Mouse (Mus musculus) embryonic facial prominence, embryonic 11.5 days (tissue): Measurements from ENCODE around the gene Espl1. TPM values are rescaled to one million over a fixed set of nuclear protein-coding genes. Genes with fewer than 3 reads are reported as not detected.
A peak's percentile ranks its signal among the peaks of the same experiment; 100 is the strongest.

Experiments
- ATAC-seq: fragments of 200-750 bp; cut with Nextera tagmentation; replicated peaks from 2 replicates; pipeline ENCODE4 v1.8.0; 2017; ENCODE audit warnings: low read depth; ENCODE audit not compliant: insufficient number of reproducible peaks, low FRiP score, low TSS enrichment
- DNase-seq: peaks from one replicate; pipeline ENCODE4 v3.0.0-alpha.2; 2015; ENCODE audit warnings: low spot score
- H3K27ac ChIP-seq: fragments of 300-500 bp; sonication (generic); replicated peaks from 2 replicates; pipeline ENCODE4 v1.5.1; 2014; ENCODE audit warnings: mild to moderate bottlenecking, low read depth, low read length, control low read depth
- H3K27me3 ChIP-seq: fragments of 300-500 bp; sonication (generic); 2 replicates; pipeline ENCODE4 v1.6.1; 2014; ENCODE audit warnings: mild to moderate bottlenecking, low read length, moderate library complexity, mixed read lengths; ENCODE audit not compliant: control insufficient read depth, insufficient read depth
- H3K36me3 ChIP-seq: fragments of 300-500 bp; sonication (generic); replicated peaks from 2 replicates; pipeline ENCODE4 v1.6.1; 2014; ENCODE audit warnings: low read depth, mild to moderate bottlenecking, low read length, moderate library complexity, mixed read lengths; ENCODE audit not compliant: control insufficient read depth, insufficient read depth
- H3K4me1 ChIP-seq: fragments of 300-500 bp; sonication (generic); 2 replicates; pipeline ENCODE4 v1.6.1; 2014; ENCODE audit warnings: low read length, mixed read lengths; ENCODE audit not compliant: control insufficient read depth, insufficient read depth
- H3K4me2 ChIP-seq: fragments of 300-500 bp; sonication (generic); 2 replicates; pipeline ENCODE4 v1.6.1; 2014; ENCODE audit warnings: low read depth, mild to moderate bottlenecking, control low read depth, low read length, moderate library complexity
- H3K4me3 ChIP-seq: fragments of 300-500 bp; sonication (generic); 2 replicates; pipeline ENCODE4 v1.5.1; 2014; ENCODE audit warnings: low read depth, low read length, control low read depth
- H3K9ac ChIP-seq: fragments of 300-500 bp; sonication (generic); replicated peaks from 2 replicates; pipeline ENCODE4 v1.6.1; 2014; ENCODE audit warnings: mild to moderate bottlenecking, control low read depth, low read length
- H3K9me3 ChIP-seq: fragments of 300-500 bp; sonication (generic); replicated peaks from 2 replicates; pipeline ENCODE4 v1.6.1; 2016; ENCODE audit warnings: mild to moderate bottlenecking, low read length, inconsistent platforms, mixed read lengths; ENCODE audit not compliant: control insufficient read depth
- WGBS: fragments of 180-500 bp; shearing (Covaris S2); extraction: QIAGEN DNeasy Blood & Tissue Kit; methylation state at CpG from one replicate; pipeline ENCODE4 v1.1.7; 2014; 5-methylcytosine and 5-hydroxymethylcytosine counted together
- polyA plus RNA-seq: library from polyadenylated mRNA; unstranded; fragments of >200 nt; fragmentation: Nextera tagmentation; extraction: Ambion mirVana; gene quantifications from 2 replicates; pipeline ENCODE4 v1.2.1, GENCODE M21; 2014

The Espl1 gene
- polyA plus RNA-seq, 1 experiment from 2014 or later = 37.7 TPM

DNA sequence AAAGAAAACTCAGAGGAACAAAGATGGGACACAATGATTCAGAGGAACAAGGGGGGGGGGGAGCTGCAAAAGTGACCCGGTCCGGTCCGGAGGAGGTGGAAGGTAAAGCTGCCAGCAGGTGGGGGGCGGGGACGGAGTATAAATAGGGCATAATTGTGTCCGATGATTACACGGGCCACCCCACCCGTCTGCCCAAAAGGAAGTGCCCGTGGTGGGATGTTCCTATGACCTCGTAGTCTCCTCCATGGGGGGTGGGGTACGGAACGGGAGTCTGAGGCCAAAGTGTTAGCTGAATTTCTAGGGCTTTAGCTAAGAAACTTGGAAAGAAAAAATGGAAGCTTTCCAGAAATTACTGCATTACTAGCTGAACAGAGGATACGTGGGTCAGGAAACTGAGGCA lies 73.9 kb downstream of the Espl1 start:
- peak overlapping the region; percentile 62; the same call in 1 of the 2 replicates for H3K27ac ChIP-seq
- H3K36me3 ChIP-seq = no peaks in the 10 kb centered on the region
- no peaks in the 10 kb centered on the region; the same call in 1 of the 2 replicates for H3K27me3 ChIP-seq
- peak overlapping the region; percentile 39; the same call in 1 of the 2 replicates for H3K9ac ChIP-seq
- H3K4me3 ChIP-seq = no peak overlapping the region
- DNase-seq (no peak), ATAC-seq (no peak)
- H3K9me3 ChIP-seq = no peaks in the 10 kb centered on the region
- WGBS = 9% methylated on average over 13 of the region's 13 CpGs
- H3K4me2 ChIP-seq = no peak overlapping the region
- H3K4me1 ChIP-seq = peaks cover 11% of the 10 kb centered on the region

DNA sequence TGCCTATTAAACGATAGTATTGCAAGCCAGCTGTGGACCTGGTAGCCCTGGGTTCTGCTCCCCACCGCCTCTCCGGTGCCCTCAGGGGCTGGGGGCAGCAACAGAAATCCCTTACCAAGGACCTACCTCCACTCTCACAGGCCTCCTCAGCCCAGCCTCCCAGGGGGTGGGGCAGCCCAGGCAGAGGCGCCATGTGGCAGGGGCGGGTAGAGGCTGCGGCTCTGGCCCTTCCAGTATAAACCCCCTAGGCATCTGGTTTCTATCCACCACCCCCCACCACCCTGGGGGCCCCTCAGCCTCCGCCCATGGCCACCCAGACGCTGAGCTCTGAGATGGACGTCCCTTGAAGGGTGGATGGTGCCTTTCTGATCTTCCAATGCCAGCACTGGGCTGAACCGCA lies 74.7 kb downstream of the Espl1 start:
- ATAC-seq (peak; percentile 59; the same call in 1 of the 2 replicates), DNase-seq (peak; percentile 74)
- Histone ChIP-seq H3K4me3 (peak overlapping the region; percentile 6; the same call in 1 of the 2 replicates), H3K9ac (peak overlapping the region; percentile 39), H3K4me2 (peak overlapping the region; percentile 38), H3K27ac (peak overlapping the region; percentile 62), H3K36me3 (no peaks in the 10 kb centered on the region), H3K9me3 (no peaks in the 10 kb centered on the region), H3K4me1 (peaks cover 11% of the 10 kb centered on the region; the same call in 1 of the 2 replicates), H3K27me3 (no peaks in the 10 kb centered on the region; the same call in 1 of the 2 replicates)
- 2% methylated on average over 10 of the region's 10 CpGs for WGBS

Other genes starting within 250 kb of the Espl1 start
- gene Eif4b, start 222.5 kb upstream of the Espl1 start, polyA plus RNA-seq = 121 and 130 TPM in 2 replicates
- gene Tns2, start 195.9 kb upstream of the Espl1 start, polyA plus RNA-seq = 14.0 and 14.4 TPM in 2 replicates
- gene Spryd3, start 160.0 kb upstream of the Espl1 start, polyA plus RNA-seq = 8.2 and 9.3 TPM in 2 replicates
- 0.70 TPM in 1 of 2 replicates, not detected in the other for gene Igfbp6, start 151.9 kb upstream of the Espl1 start, polyA plus RNA-seq
- 0.10 TPM in 1 of 2 replicates, not detected in the other for gene Soat2, start 145.7 kb upstream of the Espl1 start, polyA plus RNA-seq
- 68.1 and 68.9 TPM in 2 replicates for gene Zfp740, start 93.0 kb upstream of the Espl1 start, polyA plus RNA-seq
- gene Csad, start 91.5 kb upstream of the Espl1 start, polyA plus RNA-seq = 31.9 and 34.6 TPM in 2 replicates
- 1.3 and 2.7 TPM in 2 replicates for gene Itgb7, start 64.3 kb upstream of the Espl1 start, polyA plus RNA-seq
- gene Rarg, start 38.7 kb upstream of the Espl1 start, polyA plus RNA-seq = 68.1 and 70.2 TPM in 2 replicates
- gene Gm9918, start 25.7 kb upstream of the Espl1 start, polyA plus RNA-seq = 0.58 and 1.2 TPM in 2 replicates
- 51.6 and 57.2 TPM in 2 replicates for gene Mfsd5, start 16.8 kb upstream of the Espl1 start, polyA plus RNA-seq
- 453 and 469 TPM in 2 replicates for gene Pfdn5, start 29.9 kb downstream of the Espl1 start, polyA plus RNA-seq
- 101 and 103 TPM in 2 replicates for gene Myg1, start 35.4 kb downstream of the Espl1 start, polyA plus RNA-seq
- 98.3 and 102 TPM in 2 replicates for gene Aaas, start 54.5 kb downstream of the Espl1 start, polyA plus RNA-seq
- 2.4 and 3.0 TPM in 2 replicates for gene Sp7, start 70.9 kb downstream of the Espl1 start, polyA plus RNA-seq
- 12.8 and 13.9 TPM in 2 replicates for gene Sp1, start 109.9 kb downstream of the Espl1 start, polyA plus RNA-seq
- 0.24 TPM in 1 of 2 replicates, not detected in the other for gene Amhr2, start 149.1 kb downstream of the Espl1 start, polyA plus RNA-seq
- gene Prr13, start 162.8 kb downstream of the Espl1 start, polyA plus RNA-seq = 75.0 and 76.5 TPM in 2 replicates
- 288 and 290 TPM in 2 replicates for gene Pcbp2, start 174.3 kb downstream of the Espl1 start, polyA plus RNA-seq
- gene Gm10337, start 207.5 kb downstream of the Espl1 start, polyA plus RNA-seq = 3.4 TPM in 1 of 2 replicates, not detected in the other
- 13.4 and 15.4 TPM in 2 replicates for gene Map3k12, start 220.8 kb downstream of the Espl1 start, polyA plus RNA-seq
- 92.0 and 92.7 TPM in 2 replicates for gene Tarbp2, start 221.9 kb downstream of the Espl1 start, polyA plus RNA-seq
- gene Npff, start 228.7 kb downstream of the Espl1 start, polyA plus RNA-seq = 0.52 and 0.66 TPM in 2 replicates